Mouse (Mus musculus) yolk sac, embryonic 10.5 days (tissue): Measurements from ENCODE around the gene Pstk.
"Not testable (repeated sequence)": the region's sequence is repeated elsewhere in the genome, so short reads cannot be mapped to it uniquely, and the experiment has no call there.

ENCODE experiments used
- DNase-seq: peaks from one replicate; pipeline ENCODE4 v3.0.0-alpha.2; 2017; ENCODE audit warnings: low spot score

Pstk gene

GRCm38 (mm10) chr7:131416742-131417141, 45.8 kb downstream of the Pstk start:
- DNase-seq: not testable (repeated sequence)

- DNase-seq: no peak
These were observed 46.7 kb downstream of the Pstk start for GRCm38 (mm10) chr7:131417605-131418004.

- DNase-seq: peak; percentile 4
These were observed 54.0 kb downstream of the Pstk start for GRCm38 (mm10) chr7:131424912-131425311.

GRCm38 (mm10) chr7:131427331-131427730, 56.4 kb downstream of the Pstk start:
- no peak for DNase-seq

- DNase-seq: no peak
These were observed 61.3 kb downstream of the Pstk start for GRCm38 (mm10) chr7:131432244-131432643.

GRCm38 (mm10) chr7:131434276-131434675, 63.3 kb downstream of the Pstk start:
- no peak for DNase-seq

GRCm38 (mm10) chr7:131437051-131437450, 66.1 kb downstream of the Pstk start:
- no peak for DNase-seq
